Mouse (Mus musculus) c-Kit-positive CD71-negative TER-119-negative erythroid progenitor cells, embryonic 14.5 days (primary cell): ENCODE data around the gene Hist2h2ab.
A peak's percentile ranks its signal among the peaks of the same experiment; 100 is the strongest.
"Not testable (repeated sequence)": the region's sequence is repeated elsewhere in the genome, so short reads cannot be mapped to it uniquely, and the experiment has no call there.

Experiments used
- DNase-seq: peaks from one replicate; pipeline ENCODE4 v3.0.0-alpha.2; 2013; ENCODE audit warnings: low read depth

Gene Hist2h2ab

DNA sequence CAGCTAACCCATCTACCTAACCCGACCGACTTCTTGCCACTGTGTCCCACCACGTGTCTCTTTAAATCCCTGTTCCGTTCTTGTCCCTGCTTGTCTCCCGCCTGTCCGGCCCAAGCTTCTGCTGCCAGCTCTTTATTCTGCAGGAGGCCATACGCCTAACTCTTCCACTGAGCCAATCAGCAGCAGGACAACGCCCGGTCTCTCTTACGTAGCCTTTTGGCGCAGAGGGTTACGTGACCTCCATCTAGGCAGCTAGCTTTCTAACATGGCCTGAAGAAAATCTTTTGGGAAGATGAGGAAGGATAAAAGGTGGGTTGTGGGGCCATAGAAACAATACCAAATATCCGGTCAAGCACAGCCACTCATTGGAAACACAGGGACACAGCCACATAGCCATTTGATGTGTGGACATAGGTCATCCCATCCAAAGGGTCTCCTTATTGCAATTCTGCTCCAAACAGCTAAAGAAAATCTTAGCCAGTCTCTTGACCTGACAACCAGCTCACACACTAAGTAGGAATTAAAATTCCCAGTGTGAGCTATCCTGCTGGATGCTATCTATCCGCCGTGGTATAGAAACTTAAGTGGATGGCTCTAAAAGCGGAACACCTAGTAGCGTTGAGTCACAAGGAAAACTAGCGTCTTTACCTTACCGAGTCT, 42.7 kb downstream of the Hist2h2ab start:
- no peak for DNase-seq

DNA sequence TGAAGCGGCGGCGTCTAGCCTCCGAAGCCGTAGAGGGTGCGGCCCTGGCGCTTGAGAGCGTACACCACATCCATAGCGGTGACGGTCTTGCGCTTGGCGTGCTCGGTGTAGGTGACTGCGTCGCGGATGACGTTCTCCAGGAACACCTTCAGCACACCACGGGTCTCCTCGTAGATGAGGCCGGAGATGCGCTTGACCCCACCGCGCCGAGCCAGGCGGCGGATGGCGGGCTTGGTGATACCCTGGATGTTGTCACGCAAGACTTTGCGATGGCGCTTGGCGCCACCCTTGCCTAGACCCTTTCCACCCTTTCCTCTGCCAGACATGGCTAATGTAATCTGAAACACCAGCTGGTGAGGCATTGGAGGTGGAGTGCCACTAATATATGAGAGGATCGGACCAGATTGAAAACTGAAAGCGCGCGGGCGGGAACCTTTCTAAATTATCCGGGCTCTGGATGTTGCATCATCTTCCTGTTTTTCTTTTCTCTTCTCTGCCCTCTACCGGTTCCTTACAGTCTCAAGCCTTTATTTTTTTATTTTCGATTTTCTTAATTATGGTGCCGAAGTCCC, 43.4 kb downstream of the Hist2h2ab start, which contains the start of gene Hist2h4:
Hist2h4 (minus strand) TSS at position 333 of the 572 bp plus-strand sequence.
- peak; percentile 94 for DNase-seq

- DNase-seq: no peak
Measured at GRCm38 (mm10) chr3:96263558-96264403, 44.1 kb downstream of the Hist2h2ab start.

DNA sequence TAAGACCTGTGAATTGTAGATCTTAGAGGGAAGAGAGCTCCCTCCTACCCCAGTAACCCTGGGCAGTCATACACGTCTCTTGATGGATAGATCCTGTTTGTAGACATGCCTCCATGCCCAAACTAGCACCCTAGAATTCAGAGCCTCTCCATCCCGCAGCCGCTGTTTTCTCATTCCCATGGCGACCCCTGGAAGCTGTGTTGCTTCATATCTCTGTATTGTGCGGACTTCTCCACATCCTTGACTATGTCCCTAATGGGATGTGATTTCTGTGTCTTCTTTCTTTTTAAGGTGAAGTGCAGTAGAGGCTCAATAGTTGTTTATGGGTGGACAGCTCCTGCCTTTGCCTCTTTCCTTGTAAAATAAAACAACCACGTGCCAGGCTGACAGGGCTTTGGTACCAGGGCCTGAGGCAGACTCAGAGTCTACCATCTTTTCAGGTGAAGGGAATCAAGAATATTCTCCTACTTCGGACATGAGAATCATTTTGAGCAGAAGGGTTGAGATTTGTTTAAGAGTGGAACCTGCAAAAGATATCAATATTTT, 44.8 kb downstream of the Hist2h2ab start:
- no peak for DNase-seq

GRCm38 (mm10) chr3:96266132-96266710, 46.6 kb downstream of the Hist2h2ab start:
- DNase-seq: no peak

- DNase-seq: no peak
Measured at GRCm38 (mm10) chr3:96267541-96267940, 47.9 kb downstream of the Hist2h2ab start.

- DNase-seq: peak; percentile 66
Measured at GRCm38 (mm10) chr3:96268051-96268775, 48.5 kb downstream of the Hist2h2ab start, which contains the start of gene Hist2h3b. TSS of gene Hist2h3b (plus strand) at chr3:96268654.

DNA sequence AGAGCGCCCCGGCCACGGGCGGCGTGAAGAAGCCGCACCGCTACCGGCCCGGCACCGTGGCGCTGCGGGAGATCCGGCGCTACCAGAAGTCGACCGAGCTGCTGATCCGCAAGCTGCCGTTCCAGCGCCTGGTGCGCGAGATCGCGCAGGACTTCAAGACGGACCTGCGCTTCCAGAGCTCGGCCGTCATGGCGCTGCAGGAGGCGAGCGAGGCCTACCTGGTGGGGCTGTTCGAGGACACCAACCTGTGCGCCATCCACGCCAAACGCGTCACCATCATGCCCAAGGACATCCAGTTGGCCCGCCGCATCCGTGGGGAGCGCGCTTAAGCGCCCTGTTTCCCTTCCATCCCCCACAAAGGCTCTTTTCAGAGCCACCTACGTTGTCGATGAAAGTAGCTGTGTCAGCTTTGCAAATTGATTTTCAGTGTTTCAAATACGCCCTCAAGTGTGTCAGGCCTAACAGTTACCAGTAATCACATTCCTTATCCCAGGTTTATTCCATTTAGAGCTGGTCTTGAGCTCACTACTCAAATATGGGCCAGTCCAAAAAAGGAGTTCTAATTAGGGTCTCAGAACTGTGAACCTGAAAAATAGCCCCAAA, 49.2 kb downstream of the Hist2h2ab start:
- DNase-seq: not testable (repeated sequence)
